Mouse (Mus musculus) G1E (cell line): ENCODE data around the gene Rcbtb2. TPM values are rescaled to one million over a fixed set of nuclear protein-coding genes. Genes with fewer than 3 reads are reported as not detected.
"Not testable (repeated sequence)": the region's sequence is repeated elsewhere in the genome, so short reads cannot be mapped to it uniquely, and the experiment has no call there.

Source experiments
- ATAC-seq: 2 replicates; pipeline ENCODE4 v1.8.0; 2016; ENCODE audit warnings: mild to moderate bottlenecking; ENCODE audit not compliant: insufficient number of reproducible peaks, poor library complexity, low FRiP score, severe bottlenecking; ENCODE audit errors: extremely low read depth
- DNase-seq: peaks from one replicate; pipeline ENCODE4 v3.0.0; 2012; ENCODE audit warnings: low spot score
- H3K27me3 ChIP-seq: 2 replicates; pipeline ENCODE4 v1.6.1; 2012; ENCODE audit warnings: mild to moderate bottlenecking, low read length, inconsistent platforms; ENCODE audit not compliant: insufficient read depth
- H3K36me3 ChIP-seq: replicated peaks from 2 replicates; pipeline ENCODE3; 2012; ENCODE audit warnings: mild to moderate bottlenecking, inconsistent platforms
- H3K4me1 ChIP-seq: 2 replicates; pipeline ENCODE4 v1.6.1; 2012; ENCODE audit warnings: low read depth, low read length, inconsistent platforms, mixed read lengths; ENCODE audit not compliant: insufficient read depth
- H3K4me3 ChIP-seq: 2 replicates; pipeline ENCODE4 v1.5.1; 2012; ENCODE audit warnings: low read depth, mild to moderate bottlenecking, inconsistent platforms, low read length, moderate library complexity, mixed read lengths
- H3K9me3 ChIP-seq: replicated peaks from 2 replicates; pipeline ENCODE4 v1.6.1; 2012; ENCODE audit warnings: inconsistent platforms
- CTCF ChIP-seq: IDR thresholded peaks from 2 replicates; pipeline ENCODE4 v1.5.1; 2012; ENCODE audit warnings: low read depth, low read length, inconsistent platforms, mixed read lengths
- GATA1 ChIP-seq: IDR thresholded peaks from 2 replicates; pipeline ENCODE4 v1.6.1; 2012; ENCODE audit warnings: borderline replicate concordance, low read length, inconsistent platforms, mixed read lengths
- GATA2 ChIP-seq: IDR thresholded peaks from 2 replicates; pipeline ENCODE4 v1.6.1; 2012; ENCODE audit warnings: low read depth, low read length, inconsistent platforms, borderline replicate concordance
- POLR2AphosphoS5 ChIP-seq: IDR thresholded peaks from 2 replicates; pipeline ENCODE4 v1.6.1; 2012; ENCODE audit warnings: low read depth, low read length, inconsistent platforms; ENCODE audit not compliant: insufficient replicate concordance
- TAL1 ChIP-seq: conservative IDR thresholded peaks from 2 replicates; pipeline ENCODE4 v1.6.1; 2012; ENCODE audit warnings: low read depth, low read length, inconsistent platforms, mixed read lengths
- polyA plus RNA-seq: library from polyadenylated mRNA; stranded (reverse); fragments of >175 nt; gene quantifications from 2 replicates; pipeline ENCODE4 v1.2.3, GENCODE M21; 2012
- total RNA-seq, 2 experiments: library from RNA; stranded (forward) in 1 of 2; stranded (reverse) in 1 of 2; fragments of 200-1000 nt in 1 of 2; fragments of >200 nt in 1 of 2; fragmentation: Nextera tagmentation in 1 of 2; gene quantifications; 2 replicates each; pipeline ENCODE4 v1.2.3; 2014 to 2017

Rcbtb2 gene
- total and polyA plus RNA-seq, 3 experiments = 24.4 to 49.9 (median 34.8) TPM

GRCm38 (mm10) chr14:73094802-73095550 lies 27.9 kb upstream of the Rcbtb2 start:
- DNase-seq (no peak), ATAC-seq (no peak)
- H3K4me1 ChIP-seq = peaks cover 4% of the 10 kb centered on the region; the same call in 1 of the 2 replicates

DNA sequence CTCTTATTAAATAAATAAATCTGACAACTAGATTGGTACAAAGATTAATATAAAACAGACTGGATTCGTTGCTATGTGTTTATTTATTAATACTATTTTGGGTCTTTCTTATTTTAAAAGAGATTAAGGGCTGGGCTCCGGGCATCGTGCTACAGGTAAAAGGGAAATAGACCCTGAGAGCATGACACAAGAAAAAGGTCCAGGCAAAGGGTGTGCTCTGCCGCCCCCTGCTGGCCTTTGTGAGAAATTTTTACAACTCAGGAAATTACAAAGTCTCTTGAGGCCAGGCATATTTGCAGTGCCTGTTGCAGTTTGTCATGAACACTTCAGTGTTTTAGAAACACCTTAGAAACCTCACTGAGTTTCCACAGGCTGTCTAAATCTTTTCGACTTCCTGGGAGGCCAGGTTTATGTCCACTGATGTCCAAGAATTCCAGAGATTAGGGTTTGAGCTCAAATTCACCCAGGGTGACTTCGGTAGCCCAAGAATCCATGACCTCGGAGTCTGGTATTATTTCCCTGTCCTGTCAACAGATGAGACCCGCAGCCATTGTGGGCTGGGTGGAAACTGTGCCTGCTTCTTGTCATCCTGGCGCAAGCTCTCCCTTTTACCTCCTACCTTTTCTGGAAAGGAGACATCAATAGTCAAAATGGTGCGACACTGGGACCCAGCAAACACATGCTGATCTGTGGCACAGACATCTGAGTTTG lies 24.0 kb upstream of the Rcbtb2 start:
- TF ChIP-seq CTCF (peak; percentile 47), POLR2AphosphoS5 (no peak), GATA2 (no peak), GATA1 (no peak), TAL1 (no peak)
- H3K9me3 ChIP-seq = no peaks in the 10 kb centered on the region
- no peaks in the 10 kb centered on the region for H3K36me3 ChIP-seq
- peaks cover 32% of the 10 kb centered on the region for H3K27me3 ChIP-seq
- no peak overlapping the region for H3K4me3 ChIP-seq
- DNase-seq = no peak
- no peak; the same call in 1 of the 2 replicates for ATAC-seq
- peaks cover 7% of the 10 kb centered on the region; the same call in 1 of the 2 replicates for H3K4me1 ChIP-seq

More at GRCm38 (mm10) chr14:73094802-73095550, 27.9 kb upstream of the Rcbtb2 start:
- no peak overlapping the region for H3K4me3 ChIP-seq
- H3K9me3 ChIP-seq = no peaks in the 10 kb centered on the region
- H3K27me3 ChIP-seq = peaks cover 24% of the 10 kb centered on the region
- H3K36me3 ChIP-seq = no peaks in the 10 kb centered on the region
- TF ChIP-seq TAL1 = no peak

GRCm38 (mm10) chr14:73102270-73102865 lies 20.5 kb upstream of the Rcbtb2 start:
- no peak for TF ChIP-seq POLR2AphosphoS5
- TF ChIP-seq GATA2 = no peak
- no peak for TF ChIP-seq GATA1

DNA sequence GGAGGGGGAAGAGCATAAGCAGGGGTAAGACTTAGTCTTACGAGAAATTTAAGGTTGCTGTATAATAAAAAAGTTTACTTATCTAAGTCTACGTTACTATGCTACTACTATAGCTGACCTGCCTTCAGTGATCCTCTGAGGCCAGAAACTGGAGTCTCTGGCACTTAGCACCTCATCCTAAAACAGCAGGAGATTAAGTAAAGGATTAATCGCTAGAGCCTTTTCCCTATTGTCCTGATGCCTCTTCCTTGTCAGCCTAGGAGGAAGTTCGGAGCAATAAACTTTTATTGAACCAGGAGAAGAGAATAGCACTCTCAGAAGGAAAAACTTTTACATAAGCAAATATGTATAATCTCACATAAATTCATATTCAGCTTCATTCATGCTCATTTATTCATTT lies 19.9 kb upstream of the Rcbtb2 start:
- not testable (repeated sequence) for ATAC-seq
- H3K4me1 ChIP-seq = peaks cover 36% of the 10 kb centered on the region

More at GRCm38 (mm10) chr14:73102270-73102865, 20.5 kb upstream of the Rcbtb2 start:
- no peaks in the 10 kb centered on the region for H3K36me3 ChIP-seq
- no peak overlapping the region for H3K4me3 ChIP-seq
- no peaks in the 10 kb centered on the region for H3K9me3 ChIP-seq
- no peak for DNase-seq
- H3K27me3 ChIP-seq = peaks cover 30% of the 10 kb centered on the region
- no peak for ATAC-seq
- H3K4me1 ChIP-seq = peaks cover 31% of the 10 kb centered on the region

DNA sequence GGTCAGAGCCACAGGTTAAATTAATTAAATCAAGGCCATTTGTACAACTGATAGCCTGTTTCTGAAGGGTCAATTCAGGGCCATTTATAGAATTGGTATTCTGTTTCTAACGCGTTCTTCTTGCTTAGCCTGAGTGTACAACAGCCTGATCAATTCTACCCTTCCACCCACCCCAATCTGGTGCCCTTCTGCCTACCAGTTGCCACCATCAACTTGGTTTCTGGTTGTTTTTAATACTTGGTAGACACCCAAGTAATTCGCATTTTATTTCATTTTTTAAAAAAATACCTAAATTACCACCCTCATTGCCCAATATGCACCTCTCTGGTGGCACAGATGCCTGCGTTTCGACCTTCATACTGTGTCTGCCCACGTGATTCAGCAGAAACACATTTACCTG lies 17.9 kb upstream of the Rcbtb2 start:
- TF ChIP-seq POLR2AphosphoS5 (no peak), GATA2 (no peak)
- Histone ChIP-seq H3K27me3 (peaks cover 15% of the 10 kb centered on the region), H3K36me3 (no peaks in the 10 kb centered on the region), H3K4me3 (no peak overlapping the region; the same call in 1 of the 2 replicates), H3K4me1 (peaks cover 51% of the 10 kb centered on the region), H3K9me3 (no peaks in the 10 kb centered on the region)
- ATAC-seq (no peak), DNase-seq (no peak)

More for the DNA sequence above, 19.9 kb upstream of the Rcbtb2 start:
- DNase-seq, H3K36me3 ChIP-seq, H3K9me3 ChIP-seq, H3K4me3 ChIP-seq: not testable (repeated sequence)
- H3K27me3 ChIP-seq = peaks cover 26% of the 10 kb centered on the region

DNA sequence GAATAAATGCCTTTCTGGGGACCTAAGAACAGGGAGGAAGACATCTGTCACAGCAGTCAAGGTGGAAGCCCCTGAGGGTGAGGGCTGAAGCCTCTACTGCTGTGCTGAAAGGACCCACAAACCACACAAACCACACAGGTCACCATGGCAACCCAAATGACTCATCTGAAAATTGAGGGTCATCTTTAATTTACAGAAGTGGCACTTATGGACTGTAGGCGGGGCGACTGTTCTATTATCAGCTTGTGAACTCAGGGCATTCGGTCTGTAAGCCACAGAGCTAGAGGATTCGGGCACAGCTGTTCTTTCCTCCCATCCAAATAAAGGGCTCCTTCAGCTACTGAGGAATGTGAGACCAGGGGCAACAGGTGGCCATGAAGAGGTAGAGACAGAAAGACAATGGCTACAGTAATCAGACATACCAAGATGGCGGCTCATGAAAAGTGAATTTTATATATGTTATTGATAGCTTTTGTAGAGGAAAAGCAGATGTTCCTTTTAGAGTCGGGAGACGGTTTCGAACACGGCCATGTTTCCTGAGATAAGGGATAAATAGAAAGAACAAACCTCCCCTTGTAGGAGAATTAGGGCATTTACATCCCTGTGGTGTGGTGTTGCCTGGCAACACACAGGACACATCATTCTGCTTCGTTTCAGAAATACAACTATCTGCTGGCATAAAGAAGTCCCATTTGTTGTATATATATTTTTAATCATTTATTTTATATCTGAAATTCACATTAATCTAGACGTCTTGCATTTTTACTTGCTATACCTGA lies 17.2 kb upstream of the Rcbtb2 start:
- DNase-seq (no peak), ATAC-seq (peak; percentile 67)
- Histone ChIP-seq H3K27me3 (peaks cover 8% of the 10 kb centered on the region; the same call in 1 of the 2 replicates), H3K36me3 (no peaks in the 10 kb centered on the region), H3K4me3 (no peak overlapping the region; the same call in 1 of the 2 replicates), H3K4me1 (peaks cover 58% of the 10 kb centered on the region), H3K9me3 (no peaks in the 10 kb centered on the region)
- TF ChIP-seq TAL1 (peak; percentile 47), CTCF (no peak)
